Mouse (Mus musculus) lung, adult 2 months (tissue): Measurements from ENCODE around the gene Gm10184.

ENCODE experiments used
- CTCF ChIP-seq: fragments of 200-500 bp; IDR thresholded peaks from 2 replicates; pipeline ENCODE4 v1.5.1; 2011; ENCODE audit warnings: mild to moderate bottlenecking, low read length, control low read depth; ENCODE audit not compliant: insufficient read depth
- POLR2A ChIP-seq: fragments of 200-500 bp; IDR thresholded peaks from 2 replicates; pipeline ENCODE4 v1.6.1; 2011; ENCODE audit warnings: low read depth, mild to moderate bottlenecking, control low read depth, low read length, borderline replicate concordance; ENCODE audit errors: extremely low read depth

DNA sequence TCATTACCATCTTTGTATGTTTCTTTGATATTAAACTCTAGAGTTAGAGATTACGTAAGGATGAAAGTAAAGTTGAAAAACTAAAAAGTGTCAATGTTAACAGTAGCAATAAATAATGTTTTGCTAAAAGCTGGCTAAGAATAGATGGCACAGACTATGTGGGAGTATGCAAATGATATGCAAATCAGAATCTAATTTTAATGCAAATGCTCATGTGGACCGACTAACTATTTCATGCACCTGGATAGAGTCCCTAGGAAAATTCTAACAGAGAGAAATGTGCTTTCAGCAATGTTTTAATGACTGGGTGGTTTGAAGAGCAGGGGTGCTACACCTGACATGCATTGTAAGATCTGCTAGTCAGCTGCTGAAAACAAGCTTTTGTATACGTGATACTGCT, 45.3 kb downstream of the Gm10184 start:
- TF ChIP-seq CTCF (no peak), POLR2A (no peak)
